Mouse (Mus musculus) spleen, adult 2 months (tissue): ENCODE measurements around the gene Sar1b. TPM values are rescaled to one million over a fixed set of nuclear protein-coding genes. Genes with fewer than 3 reads are reported as not detected.
"Not testable (repeated sequence)": the region's sequence is repeated elsewhere in the genome, so short reads cannot be mapped to it uniquely, and the experiment has no call there.

Experiments
- DNase-seq, 2 experiments: peaks; one replicate each; pipeline versions ENCODE4 v3.0.0 to v3.0.0-alpha.2; 2012 to 2021; ENCODE audit warnings: low spot score in 2 of 2, low read depth in 1 of 2
- H3K27ac ChIP-seq: fragments of 200-500 bp; 2 replicates; pipeline ENCODE4 v1.5.1; 2012; ENCODE audit warnings: low read length, inconsistent platforms; ENCODE audit not compliant: insufficient read depth
- H3K27me3 ChIP-seq: fragments of 200-500 bp; 2 replicates; pipeline ENCODE4 v1.6.1; 2012; ENCODE audit warnings: mild to moderate bottlenecking, moderate library complexity, low read length, inconsistent platforms; ENCODE audit not compliant: control insufficient read depth, insufficient read depth
- H3K36me3 ChIP-seq: fragments of 200-500 bp; 2 replicates; pipeline ENCODE4 v1.6.1; 2012; ENCODE audit warnings: mild to moderate bottlenecking, low read length, inconsistent platforms; ENCODE audit not compliant: control insufficient read depth, insufficient read depth
- H3K4me1 ChIP-seq: fragments of 200-500 bp; 2 replicates; pipeline ENCODE4 v1.6.1; 2011; ENCODE audit warnings: inconsistent platforms; ENCODE audit not compliant: control insufficient read depth, insufficient read depth, insufficient read length
- H3K4me3 ChIP-seq: fragments of 200-500 bp; 2 replicates; pipeline ENCODE4 v1.5.1; 2011; ENCODE audit warnings: mild to moderate bottlenecking, inconsistent platforms; ENCODE audit not compliant: insufficient read depth, insufficient read length; ENCODE audit errors: extremely low read depth
- CTCF ChIP-seq: fragments of 200-500 bp; IDR thresholded peaks from 2 replicates; pipeline ENCODE4 v1.5.1; 2011; ENCODE audit warnings: mild to moderate bottlenecking, inconsistent platforms; ENCODE audit not compliant: insufficient read depth, insufficient read length, insufficient replicate concordance; ENCODE audit errors: extremely low read depth
- POLR2A ChIP-seq: fragments of 200-500 bp; IDR thresholded peaks from 2 replicates; pipeline ENCODE4 v1.6.1; 2011; ENCODE audit warnings: low read depth, low read length, inconsistent platforms
- WGBS: fragments of 180-500 bp; shearing (Covaris S2); methylation state at CpG from one replicate; pipeline ENCODE4 v1.1.7; 2018; 5-methylcytosine and 5-hydroxymethylcytosine counted together
- polyA plus RNA-seq: library from polyadenylated mRNA; depleted of rRNA; stranded (reverse); fragments of >200 nt; gene quantifications from 2 replicates; pipeline ENCODE4 v1.2.3, GENCODE M21; 2012

Gene Sar1b
- polyA plus RNA-seq, 1 experiment: 5.4 TPM

DNA sequence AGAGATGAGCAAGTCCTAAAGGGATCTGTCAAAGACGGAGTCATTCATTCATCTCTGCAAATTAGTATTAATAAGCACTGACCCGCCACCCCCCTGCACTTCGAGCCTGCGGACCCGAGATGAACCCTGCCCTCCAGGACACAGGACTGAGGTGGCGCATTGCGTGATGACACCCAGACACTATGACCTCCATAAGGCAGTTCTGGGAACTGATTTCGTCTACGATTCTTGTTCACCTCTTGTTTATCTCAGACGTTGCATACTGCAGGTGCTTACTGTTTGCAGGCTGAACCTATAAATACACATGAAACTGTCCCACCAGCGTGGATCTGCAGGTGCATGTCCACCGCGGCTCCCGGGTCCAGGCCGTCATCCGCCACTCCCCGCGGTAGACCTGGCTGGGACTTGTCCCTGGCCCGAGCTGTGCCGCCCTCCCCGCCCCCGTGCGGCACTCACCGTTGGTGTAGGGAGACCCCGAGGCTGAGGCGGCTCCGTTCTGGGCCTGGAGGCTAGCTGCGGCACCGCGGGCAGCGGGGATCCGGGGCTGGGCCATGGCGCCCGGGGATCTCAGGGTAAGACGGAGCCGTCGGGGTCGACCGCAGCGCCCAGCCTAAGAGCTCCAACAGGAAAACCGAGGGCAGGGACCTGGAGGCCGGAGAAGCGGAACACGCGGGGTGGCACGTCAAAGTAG, 7.7 kb upstream of the Sar1b start:
- Histone ChIP-seq H3K27me3 (no peaks in the 10 kb centered on the region), H3K36me3 (no peaks in the 10 kb centered on the region), H3K27ac (peak overlapping the region; percentile 91), H3K4me3 (peak overlapping the region; percentile 99), H3K4me1 (peaks cover 7% of the 10 kb centered on the region; the same call in 1 of the 2 replicates)
- peak; percentile 4 to 12 for DNase-seq
- TF ChIP-seq POLR2A (no peak), CTCF (no peak)
- WGBS: 2% methylated on average over 46 of the region's 46 CpGs

DNA sequence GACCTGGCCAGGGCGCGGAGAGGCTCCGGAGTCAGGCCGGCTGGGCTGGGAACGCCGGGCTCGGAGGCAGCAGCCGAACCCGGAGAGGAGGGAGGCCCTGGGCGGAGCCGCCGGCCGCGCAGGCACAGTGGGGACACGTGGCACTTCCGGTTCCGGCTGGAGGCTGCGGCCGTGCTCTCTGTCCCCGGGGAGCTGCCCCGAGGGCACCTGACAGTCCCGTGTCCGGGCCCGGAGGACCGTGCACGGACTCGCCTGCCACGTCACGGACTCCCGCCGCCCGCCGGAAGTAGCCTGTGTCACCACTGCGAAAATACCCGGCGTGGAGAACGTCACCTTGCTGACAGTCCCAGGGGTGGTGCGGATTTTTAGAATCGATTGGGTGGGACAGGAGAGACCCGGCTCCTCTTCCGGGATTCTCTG, 7.1 kb upstream of the Sar1b start:
- Histone ChIP-seq H3K27ac (peak overlapping the region; percentile 91), H3K4me1 (peaks cover 7% of the 10 kb centered on the region; the same call in 1 of the 2 replicates), H3K4me3 (peak overlapping the region; percentile 99), H3K27me3 (no peaks in the 10 kb centered on the region), H3K36me3 (no peaks in the 10 kb centered on the region)
- DNase-seq: peak; percentile 88 to 89
- TF ChIP-seq CTCF (no peak), POLR2A (peak; percentile 85)
- under 1% methylated on average over 40 of the region's 41 CpGs for WGBS

- TF ChIP-seq POLR2A (no peak), CTCF (no peak)
- H3K27me3 ChIP-seq: no peaks in the 10 kb centered on the region
- 77% methylated on average over 11 of the region's 11 CpGs for WGBS
- no peaks in the 10 kb centered on the region for H3K36me3 ChIP-seq
- peaks cover 7% of the 10 kb centered on the region; the same call in 1 of the 2 replicates for H3K4me1 ChIP-seq
- H3K4me3 ChIP-seq: peak overlapping the region; percentile 99
- DNase-seq: no peak
- H3K27ac ChIP-seq: peak overlapping the region; percentile 91
Observed at GRCm38 (mm10) chr11:51757023-51757422, 6.5 kb upstream of the Sar1b start.

DNA sequence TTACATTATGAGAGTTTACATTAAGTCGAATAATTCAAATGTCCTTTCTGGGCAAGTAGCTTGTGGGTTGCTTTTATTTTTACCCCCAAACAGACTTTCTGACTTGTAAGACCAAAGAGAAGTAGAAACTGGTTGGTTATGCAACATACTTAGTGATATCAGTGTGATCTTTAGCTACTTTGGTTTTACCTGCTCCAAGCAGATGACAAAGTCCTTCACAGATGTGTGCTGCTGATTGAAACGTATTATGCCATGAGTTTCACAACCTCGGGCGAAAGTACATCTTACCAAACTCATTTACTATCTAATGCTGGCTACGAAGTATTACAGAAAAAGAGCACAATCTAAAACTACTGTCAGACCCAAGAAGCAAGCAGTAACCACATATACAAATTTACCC, 5.9 kb upstream of the Sar1b start:
- no peak for DNase-seq
- H3K36me3 ChIP-seq: no peaks in the 10 kb centered on the region
- no peak overlapping the region for H3K4me3 ChIP-seq
- WGBS: 77% methylated on average over 5 of the region's 5 CpGs
- H3K27ac ChIP-seq: no peak overlapping the region
- H3K4me1 ChIP-seq: peaks cover 7% of the 10 kb centered on the region; the same call in 1 of the 2 replicates
- TF ChIP-seq CTCF (no peak), POLR2A (no peak)
- no peaks in the 10 kb centered on the region for H3K27me3 ChIP-seq

DNA sequence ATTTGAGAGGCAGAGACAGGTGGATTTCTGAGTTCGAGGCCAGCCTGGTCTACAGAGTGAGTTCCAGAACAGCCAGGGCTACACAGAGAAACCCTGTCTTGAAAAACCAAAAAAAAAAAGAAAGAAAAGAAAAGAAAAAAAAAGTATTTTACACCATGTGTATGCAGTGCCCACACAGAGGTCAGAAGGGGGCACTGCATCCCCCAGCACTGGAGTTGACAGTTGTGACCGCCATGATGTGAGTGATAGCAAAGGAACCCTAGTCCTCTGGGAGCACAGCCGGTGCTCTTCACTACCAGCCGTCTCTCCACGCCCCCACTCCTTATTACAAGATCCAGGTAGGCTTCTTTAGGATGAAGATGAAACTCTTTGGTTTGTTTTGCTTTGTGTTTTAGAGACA, 5.3 kb upstream of the Sar1b start:
- not testable (repeated sequence) for H3K27ac ChIP-seq, H3K4me3 ChIP-seq, H3K27me3 ChIP-seq, H3K36me3 ChIP-seq, H3K4me1 ChIP-seq, DNase-seq
- WGBS: 90% methylated on average over 5 of the region's 5 CpGs

DNA sequence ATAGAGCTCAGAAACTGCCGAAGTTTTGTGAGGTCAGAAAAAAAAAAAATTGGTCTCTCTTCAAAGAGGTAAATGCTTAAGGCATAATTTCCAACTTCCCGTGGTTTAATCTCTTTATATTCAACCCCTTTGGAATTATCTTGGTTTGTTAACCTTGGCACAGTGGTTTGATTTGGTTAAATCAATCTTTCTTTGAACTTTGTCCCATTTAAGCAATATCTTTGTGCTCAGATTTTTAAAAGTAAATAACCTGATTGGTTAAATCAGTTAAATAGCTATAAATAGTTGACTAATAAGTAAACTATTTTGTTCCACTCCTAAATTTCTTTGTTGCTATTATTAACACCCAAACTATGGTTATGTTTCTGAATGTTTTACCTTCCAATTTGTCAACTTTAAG, 4.2 kb upstream of the Sar1b start:
- no peaks in the 10 kb centered on the region for H3K36me3 ChIP-seq
- TF ChIP-seq POLR2A: no peak
- no peak overlapping the region for H3K27ac ChIP-seq
- 84% methylated on average over 2 of the region's 2 CpGs for WGBS
- DNase-seq: no peak
- H3K4me1 ChIP-seq: peaks cover 3% of the 10 kb centered on the region
- H3K4me3 ChIP-seq: no peak overlapping the region
- H3K27me3 ChIP-seq: no peaks in the 10 kb centered on the region

GRCm38 (mm10) chr11:51759941-51760657, 3.4 kb upstream of the Sar1b start:
- H3K36me3 ChIP-seq: no peaks in the 10 kb centered on the region
- H3K27me3 ChIP-seq: no peaks in the 10 kb centered on the region
- DNase-seq: no peak
- peaks cover 7% of the 10 kb centered on the region for H3K4me1 ChIP-seq
- H3K4me3 ChIP-seq: no peak overlapping the region
- 82% methylated on average over 6 of the region's 6 CpGs for WGBS
- no peak overlapping the region for H3K27ac ChIP-seq
- TF ChIP-seq CTCF (no peak), POLR2A (no peak)
